In genomic region chr17:31789906-31790279, GRCm38 (mm10) we compare ENCODE assay signal across 9 mouse cellular contexts.
DNase-seq lines count a peak whose midpoint lies in the region; ATAC-seq and TF ChIP-seq lines count a peak whose summit lies in the region.
"Had no signal": no experiment of that assay in that cellular context is flagged by ENCODE, and none has a peak within 500 bp of the region (broad histone marks: within the 10 kb centered on the region; RNA-seq: fewer than 3 reads in every experiment).

No protein-coding gene starts in this region.

- TF ChIP-seq CTCF in stomach, postnatal 0 days (IDR thresholded peaks at IDR 0.05; ENCODE audit: low read depth): no peak
- TF ChIP-seq CTCF in kidney, postnatal 0 days (IDR thresholded peaks at IDR 0.05; ENCODE audit: low read depth): no peak; the same call in 1 of the 2 replicates

- no peak for TF ChIP-seq EP300 in stomach, postnatal 0 days (optimal IDR thresholded peaks at IDR 0.05)

- H3K4me3 ChIP-seq in stomach, embryonic 16.5 days (replicated peaks; ENCODE audit: low read length): no peak overlapping the region
- H3K4me3 ChIP-seq in stomach, postnatal 0 days (ENCODE audit: low read depth, low read length): no peak overlapping the region
- no peak overlapping the region for H3K4me3 ChIP-seq in forebrain, embryonic 14.5 days (ENCODE audit: low read depth, low read length)
- H3K4me3 ChIP-seq in kidney, postnatal 0 days (replicated peaks; ENCODE audit: low read depth, low read length): no peak overlapping the region
- H3K4me3 ChIP-seq: liver, embryonic 15.5 days had no signal

- H3K36me3 ChIP-seq in stomach, embryonic 16.5 days (ENCODE audit: control insufficient read depth, insufficient read depth, low read length): no peaks in the 10 kb centered on the region
- H3K36me3 ChIP-seq in stomach, postnatal 0 days (ENCODE audit: control insufficient read depth, insufficient read depth, low read length): no peaks in the 10 kb centered on the region
- H3K36me3 ChIP-seq in forebrain, embryonic 14.5 days (ENCODE audit: control insufficient read depth, insufficient read depth, low read length): no peaks in the 10 kb centered on the region
- H3K36me3 ChIP-seq in kidney, postnatal 0 days (ENCODE audit: insufficient read depth, low read length): no peaks in the 10 kb centered on the region
- H3K36me3 ChIP-seq: liver, embryonic 15.5 days had no signal

- peak overlapping the region; percentile 19; the same call in 1 of the 2 replicates for H3K9ac ChIP-seq in stomach, embryonic 16.5 days (ENCODE audit: low read length)
- H3K9ac ChIP-seq in stomach, postnatal 0 days (ENCODE audit: low read length): no peak overlapping the region
- H3K9ac ChIP-seq in forebrain, embryonic 14.5 days (ENCODE audit: low read length): peak overlapping the region; percentile 49; the same call in 1 of the 2 replicates
- peak overlapping the region; percentile 23; the same call in 1 of the 2 replicates for H3K9ac ChIP-seq in kidney, postnatal 0 days (ENCODE audit: low read depth, low read length)
- H3K9ac ChIP-seq: liver, embryonic 15.5 days had no signal

- no peaks in the 10 kb centered on the region for H3K27me3 ChIP-seq in stomach, embryonic 16.5 days (ENCODE audit: control insufficient read depth, insufficient read depth, low read length)
- no peaks in the 10 kb centered on the region for H3K27me3 ChIP-seq in stomach, postnatal 0 days (ENCODE audit: control insufficient read depth, insufficient read depth, low read length)
- H3K27me3 ChIP-seq in forebrain, embryonic 14.5 days (replicated peaks; ENCODE audit: control insufficient read depth, insufficient read depth, low read length): no peaks in the 10 kb centered on the region
- H3K27me3 ChIP-seq in kidney, postnatal 0 days (ENCODE audit: insufficient read depth, low read length): no peaks in the 10 kb centered on the region
- H3K27me3 ChIP-seq: liver, embryonic 15.5 days had no signal

- no peak for DNase-seq in stomach, postnatal 0 days (ENCODE audit: low spot score)
- DNase-seq in forebrain, embryonic 14.5 days (ENCODE audit: low spot score): peak; percentile 72
- no peak for DNase-seq in kidney, postnatal 0 days (ENCODE audit: low spot score)
- DNase-seq in neural tube, embryonic 10.5 days (ENCODE audit: extremely low spot score, low spot score): peak; percentile 55
- DNase-seq in spleen, postnatal 4 days (ENCODE audit: low spot score in 2 of 2): no peak
- DNase-seq in urinary bladder, postnatal 4 days (ENCODE audit: low spot score in 2 of 2): no peak
- no peak for DNase-seq in left cerebral cortex, postnatal 25 days (ENCODE audit: low spot score in 2 of 2)

- peaks cover 36% of the 10 kb centered on the region for H3K4me1 ChIP-seq in stomach, embryonic 16.5 days (ENCODE audit: control insufficient read depth, insufficient read depth, low read length)
- peaks cover 7% of the 10 kb centered on the region for H3K4me1 ChIP-seq in stomach, postnatal 0 days (replicated peaks; ENCODE audit: control insufficient read depth, insufficient read depth)
- peaks cover 23% of the 10 kb centered on the region for H3K4me1 ChIP-seq in forebrain, embryonic 14.5 days (ENCODE audit: control insufficient read depth, insufficient read depth, low read length)
- peaks cover 29% of the 10 kb centered on the region for H3K4me1 ChIP-seq in kidney, postnatal 0 days (replicated peaks; ENCODE audit: insufficient read depth, low read length)

- intact Hi-C loops in left cerebral cortex, postnatal 25 days (cut with DNase I): no loop called here

- no peak overlapping the region for H3K27ac ChIP-seq in stomach, embryonic 16.5 days (ENCODE audit: low read length)
- no peak overlapping the region for H3K27ac ChIP-seq in stomach, postnatal 0 days (replicated peaks)
- peak overlapping the region; percentile 76 for H3K27ac ChIP-seq in forebrain, embryonic 14.5 days (ENCODE audit: low read depth, low read length)
- peak overlapping the region; percentile 81 for H3K27ac ChIP-seq in kidney, postnatal 0 days
- H3K27ac ChIP-seq: liver, embryonic 15.5 days had no signal

- no peak overlapping the region for H3K4me2 ChIP-seq in stomach, embryonic 16.5 days (ENCODE audit: low read depth, low read length)
- no peak overlapping the region for H3K4me2 ChIP-seq in stomach, postnatal 0 days (replicated peaks; ENCODE audit: low read depth)
- H3K4me2 ChIP-seq in forebrain, embryonic 14.5 days (ENCODE audit: low read length): peak overlapping the region; percentile 30
- no peak overlapping the region for H3K4me2 ChIP-seq in kidney, postnatal 0 days (ENCODE audit: low read length)
- H3K4me2 ChIP-seq: liver, embryonic 15.5 days had no signal

- no peak for ATAC-seq in stomach, embryonic 16.5 days (ENCODE audit: insufficient read depth, low FRiP score)
- ATAC-seq in stomach, postnatal 0 days (ENCODE audit: low FRiP score, low TSS enrichment): no peak; the same call in 1 of the 2 replicates
- ATAC-seq in forebrain, embryonic 14.5 days: peak; percentile 15
- 0 out of 2 replicates have a peak, but pooled peaks have one; percentile 27 for ATAC-seq in kidney, postnatal 0 days (replicated peaks; ENCODE audit: low FRiP score, low read depth)

- WGBS in stomach, embryonic 16.5 days: 33% methylated on average over 5 of the region's 5 CpGs
- WGBS in stomach, postnatal 0 days: 24% methylated on average over 5 of the region's 5 CpGs
- under 1% methylated on average over 5 of the region's 5 CpGs for WGBS in forebrain, embryonic 14.5 days
- WGBS in kidney, postnatal 0 days: 16% methylated on average over 5 of the region's 5 CpGs

- no peaks in the 10 kb centered on the region for H3K9me3 ChIP-seq in stomach, embryonic 16.5 days (replicated peaks; ENCODE audit: control insufficient read depth, low read length)
- no peaks in the 10 kb centered on the region for H3K9me3 ChIP-seq in stomach, postnatal 0 days (ENCODE audit: control insufficient read depth, low read length)
- H3K9me3 ChIP-seq in forebrain, embryonic 14.5 days (replicated peaks; ENCODE audit: control insufficient read depth, low read length): no peaks in the 10 kb centered on the region
- H3K9me3 ChIP-seq in kidney, postnatal 0 days (replicated peaks; ENCODE audit: low read length): no peaks in the 10 kb centered on the region
- H3K9me3 ChIP-seq: liver, embryonic 15.5 days had no signal

Comparison
In these comparisons a context has a peak if more than half of its experiments do, and no peak if none do; other contexts are left out.
1. ATAC-seq: peak in forebrain, embryonic 14.5 days (single experiment) and kidney, postnatal 0 days (single experiment); none in stomach, embryonic 16.5 days (single experiment) and stomach, postnatal 0 days (single experiment).
2. H3K27ac ChIP-seq: peak in forebrain, embryonic 14.5 days (single experiment) and kidney, postnatal 0 days (single experiment); none in stomach, embryonic 16.5 days (single experiment) and stomach, postnatal 0 days (single experiment).
3. DNase-seq: peak in forebrain, embryonic 14.5 days (single experiment) and neural tube, embryonic 10.5 days (single experiment); none in stomach, postnatal 0 days (single experiment), kidney, postnatal 0 days (single experiment), spleen, postnatal 4 days (0 of 2), urinary bladder, postnatal 4 days (0 of 2) and left cerebral cortex, postnatal 25 days (0 of 2).